Mouse (Mus musculus): Measurements from ENCODE around the gene Thap8. TPM values are rescaled to one million over a fixed set of nuclear protein-coding genes. Genes with fewer than 3 reads are reported as not detected.
"Not testable (repeated sequence)": the region's sequence is repeated elsewhere in the genome, so short reads cannot be mapped to it uniquely, and the experiment has no call there.

The Thap8 gene
- polyA plus RNA-seq (2016; fragmentation: Nextera tagmentation; extraction: Ambion mirVana), result 0.28 TPM in 1 of 2 replicates, not detected in the other

DNA sequence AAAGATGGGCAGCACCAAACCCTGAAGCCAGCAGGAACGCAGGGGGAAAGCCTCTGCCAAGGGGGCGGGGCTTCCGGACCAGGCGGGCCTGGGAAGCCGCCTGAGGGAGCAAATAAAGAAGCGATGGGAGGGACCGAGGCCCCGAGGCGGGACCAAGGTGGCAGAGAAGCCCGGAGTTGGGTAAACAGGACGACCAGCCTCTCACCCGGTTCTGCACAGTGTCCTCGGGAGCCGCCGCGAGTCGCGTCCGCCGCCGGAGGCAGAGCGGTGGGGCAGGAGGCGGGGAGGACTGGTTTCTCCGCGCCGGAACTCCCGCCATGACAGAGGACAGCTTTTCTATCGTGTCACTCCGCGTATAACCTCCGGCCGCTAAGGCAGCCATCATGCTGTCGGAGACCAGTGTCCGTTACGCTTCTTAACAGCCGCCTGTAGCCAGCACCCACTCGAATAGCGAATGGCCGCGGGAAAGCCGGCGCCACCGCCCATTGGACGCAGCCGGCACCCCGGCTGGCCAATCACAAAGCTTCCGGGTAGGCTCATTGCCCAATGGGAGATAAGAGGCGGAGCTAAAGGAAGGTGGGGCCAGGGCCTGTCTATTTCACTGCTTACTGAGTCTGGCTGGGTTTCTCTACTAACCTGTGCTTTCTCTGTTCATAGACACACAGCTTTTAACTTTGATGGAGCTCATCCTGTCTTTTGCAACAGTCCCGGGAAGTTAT lies at the start of gene Thap8, which contains the start of gene Wdr62:
TSS of gene Thap8 (plus strand) at position 144 of the 719 bp plus-strand sequence.
TSS of gene Wdr62 (minus strand) at position 469 of the 719 bp plus-strand sequence.
- H3K4me1 ChIP-seq, result peaks cover 40% of the 10 kb centered on the region
- peak; percentile 93 for ATAC-seq
- H3K9me3 ChIP-seq (replicated peaks), result no peaks in the 10 kb centered on the region
- peak within 1 kb of the TSS; percentile 94 for H3K4me2 ChIP-seq
- H3K9ac ChIP-seq, result peak within 1 kb of the TSS; percentile 81
- H3K36me3 ChIP-seq, result peaks cover 8% of the 10 kb centered on the region
- H3K27me3 ChIP-seq (replicated peaks), result no peaks in the 10 kb centered on the region
- peak within 1 kb of the TSS; percentile 97 for H3K27ac ChIP-seq
- peak within 1 kb of the TSS; percentile 84 for H3K4me3 ChIP-seq
- WGBS (ENCODE audit: insufficient replicate concordance), result under 1% methylated on average over 49 of the region's 49 CpGs

DNA sequence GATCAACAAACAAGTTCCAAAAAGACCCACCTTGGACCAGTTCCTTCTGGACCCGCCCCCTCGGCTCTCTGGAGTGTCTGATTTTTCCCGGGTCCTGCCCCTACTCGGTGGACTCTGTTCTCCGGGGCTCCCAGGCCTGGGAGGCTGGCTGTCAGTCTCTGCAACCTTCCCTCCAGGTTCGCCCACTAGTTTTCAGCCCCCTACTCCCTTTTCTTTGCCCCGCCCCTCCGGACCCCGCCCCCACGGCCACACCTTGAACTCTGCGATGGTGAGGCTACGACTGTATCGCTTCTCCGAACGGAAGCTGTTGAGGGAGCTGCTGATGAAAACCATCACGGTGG lies 48.6 kb upstream of the Thap8 start:
- no peak; the same call in 1 of the 2 replicates for ATAC-seq
- Histone ChIP-seq H3K9ac (peak overlapping the region; percentile 79), H3K27ac (peak overlapping the region; percentile 92), H3K9me3 (replicated peaks) (no peaks in the 10 kb centered on the region), H3K27me3 (replicated peaks) (no peaks in the 10 kb centered on the region), H3K4me3 (peak overlapping the region; percentile 81), H3K36me3 (peaks cover 40% of the 10 kb centered on the region), H3K4me1 (peaks cover 24% of the 10 kb centered on the region), H3K4me2 (peak overlapping the region; percentile 90)
- 1% methylated on average over 16 of the region's 16 CpGs for WGBS (ENCODE audit: insufficient replicate concordance)

GRCm38 (mm10) chr7:30231669-30232454 lies 48.0 kb upstream of the Thap8 start, which contains the start of the genes Polr2i and Tbcb:
Polr2i (plus strand) TSS chr7:30231948.
Tbcb (minus strand) TSS chr7:30232272.
- Histone ChIP-seq H3K27ac (peak within 1 kb of the TSS; percentile 92), H3K27me3 (replicated peaks) (no peaks in the 10 kb centered on the region), H3K4me3 (peak within 1 kb of the TSS; percentile 81), H3K36me3 (peaks cover 35% of the 10 kb centered on the region), H3K9ac (peak within 1 kb of the TSS; percentile 79), H3K4me1 (peaks cover 24% of the 10 kb centered on the region), H3K9me3 (replicated peaks) (no peaks in the 10 kb centered on the region), H3K4me2 (peak within 1 kb of the TSS; percentile 90)
- under 1% methylated on average over 67 of the region's 67 CpGs for WGBS (ENCODE audit: insufficient replicate concordance)
- ATAC-seq, result peak; percentile 92

DNA sequence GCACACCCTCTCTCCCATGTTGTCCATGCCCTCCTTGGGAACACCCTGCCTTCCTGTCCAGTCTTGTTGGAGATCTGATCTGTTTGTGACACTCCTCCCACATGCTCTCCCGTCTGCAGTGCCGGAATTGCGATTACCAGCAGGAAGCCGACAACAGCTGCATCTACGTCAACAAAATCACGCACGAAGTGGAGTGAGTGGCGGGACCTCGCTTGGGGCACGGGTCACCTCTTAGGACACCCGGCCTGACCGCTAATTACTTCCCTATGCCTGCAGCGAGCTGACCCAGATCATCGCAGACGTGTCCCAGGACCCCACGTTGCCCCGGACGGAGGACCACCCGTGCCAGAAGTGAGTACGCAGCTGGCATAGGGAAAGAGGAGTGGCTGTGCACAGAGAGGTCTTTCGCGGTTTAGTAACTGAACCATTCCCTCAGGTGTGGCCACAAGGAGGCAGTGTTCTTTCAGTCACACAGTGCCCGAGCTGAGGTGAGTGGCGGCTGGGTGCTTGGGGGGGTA lies 47.2 kb upstream of the Thap8 start:
- H3K4me2 ChIP-seq, result peak overlapping the region; percentile 90
- peak overlapping the region; percentile 79 for H3K9ac ChIP-seq
- H3K36me3 ChIP-seq, result peaks cover 26% of the 10 kb centered on the region
- H3K4me3 ChIP-seq, result peak overlapping the region; percentile 81
- peak overlapping the region; percentile 92 for H3K27ac ChIP-seq
- no peaks in the 10 kb centered on the region for H3K27me3 ChIP-seq (replicated peaks)
- peaks cover 24% of the 10 kb centered on the region for H3K4me1 ChIP-seq
- WGBS (ENCODE audit: insufficient replicate concordance), result 7% methylated on average over 24 of the region's 24 CpGs
- peak; percentile 24; the same call in 1 of the 2 replicates for ATAC-seq
- no peaks in the 10 kb centered on the region for H3K9me3 ChIP-seq (replicated peaks)

DNA sequence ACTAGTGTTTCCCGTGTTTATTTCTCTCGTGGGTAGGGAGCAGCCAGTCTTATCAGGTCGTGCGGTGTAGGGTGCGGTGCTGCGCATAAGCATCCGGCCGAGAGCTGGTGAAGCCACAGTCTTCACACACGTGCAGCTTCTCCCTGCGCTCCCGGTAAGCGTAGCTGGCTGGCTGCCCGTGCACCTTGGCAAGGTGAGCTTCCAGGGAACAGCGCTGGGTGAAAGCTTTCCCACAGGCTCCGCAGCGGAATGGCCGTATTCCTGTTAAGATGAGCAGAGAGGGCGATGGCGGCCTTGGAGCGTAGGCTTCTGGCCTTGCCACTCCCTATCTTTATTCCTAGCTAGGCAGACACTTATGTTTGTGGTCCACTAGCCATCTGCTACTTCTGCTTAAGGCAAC lies 46.5 kb upstream of the Thap8 start:
- 81% methylated on average over 20 of the region's 20 CpGs for WGBS (ENCODE audit: insufficient replicate concordance)
- peaks cover 24% of the 10 kb centered on the region for H3K36me3 ChIP-seq
- H3K9ac ChIP-seq, result peak overlapping the region; percentile 79; the same call in 1 of the 2 replicates
- peak overlapping the region; percentile 90 for H3K4me2 ChIP-seq
- ATAC-seq, result no peak
- no peaks in the 10 kb centered on the region for H3K27me3 ChIP-seq (replicated peaks)
- 0 out of 2 replicates have a peak overlapping the region, but pooled peaks have one; percentile 92 for H3K27ac ChIP-seq
- H3K4me3 ChIP-seq, result peak overlapping the region; percentile 81
- no peaks in the 10 kb centered on the region for H3K9me3 ChIP-seq (replicated peaks)
- H3K4me1 ChIP-seq, result peaks cover 24% of the 10 kb centered on the region

DNA sequence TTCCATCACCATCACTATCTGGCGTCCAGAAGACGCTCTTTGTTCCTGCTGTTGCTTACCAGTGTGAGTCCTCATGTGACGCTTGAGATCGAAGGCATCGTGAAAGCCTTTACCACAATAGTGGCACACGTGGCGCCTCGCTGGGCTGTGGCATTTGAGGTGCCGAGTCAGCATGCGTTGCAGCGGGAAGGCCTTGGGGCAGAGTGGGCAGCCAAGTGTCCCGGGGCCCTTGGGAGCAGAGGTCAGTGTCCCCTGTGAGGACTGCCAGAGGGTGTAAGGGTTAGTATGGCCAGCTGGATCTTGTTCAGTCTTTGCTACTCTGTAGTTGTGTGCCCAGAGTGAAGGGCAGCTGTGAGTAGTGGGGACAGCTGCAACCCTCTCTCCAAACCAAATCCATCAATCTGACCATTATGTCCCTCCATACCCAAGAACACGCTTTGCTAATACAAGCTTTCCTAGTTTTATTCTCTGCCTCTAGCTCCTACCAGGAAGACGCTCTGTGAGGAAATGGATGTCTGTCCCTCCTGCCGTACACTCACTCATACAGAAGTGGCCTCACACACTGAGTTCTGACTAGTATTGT lies 45.5 kb upstream of the Thap8 start:
- H3K4me1 ChIP-seq, result peaks cover 24% of the 10 kb centered on the region
- WGBS (ENCODE audit: insufficient replicate concordance), result 87% methylated on average over 15 of the region's 15 CpGs
- H3K27me3 ChIP-seq (replicated peaks), result no peaks in the 10 kb centered on the region
- H3K4me3 ChIP-seq, result no peak overlapping the region
- H3K9me3 ChIP-seq (replicated peaks), result no peaks in the 10 kb centered on the region
- no peak overlapping the region for H3K9ac ChIP-seq
- peaks cover 21% of the 10 kb centered on the region for H3K36me3 ChIP-seq
- no peak overlapping the region for H3K4me2 ChIP-seq
- no peak for ATAC-seq
- no peak overlapping the region for H3K27ac ChIP-seq

GRCm38 (mm10) chr7:30235091-30235490 lies 44.8 kb upstream of the Thap8 start:
- ATAC-seq, result no peak
- peaks cover 28% of the 10 kb centered on the region for H3K36me3 ChIP-seq
- H3K4me1 ChIP-seq, result peaks cover 24% of the 10 kb centered on the region
- no peak overlapping the region for H3K4me2 ChIP-seq
- no peak overlapping the region for H3K27ac ChIP-seq
- no peak overlapping the region for H3K4me3 ChIP-seq
- H3K9ac ChIP-seq, result no peak overlapping the region
- no peaks in the 10 kb centered on the region for H3K9me3 ChIP-seq (replicated peaks)
- no peaks in the 10 kb centered on the region for H3K27me3 ChIP-seq (replicated peaks)
- WGBS (ENCODE audit: insufficient replicate concordance), result 85% methylated on average over 8 of the region's 8 CpGs

DNA sequence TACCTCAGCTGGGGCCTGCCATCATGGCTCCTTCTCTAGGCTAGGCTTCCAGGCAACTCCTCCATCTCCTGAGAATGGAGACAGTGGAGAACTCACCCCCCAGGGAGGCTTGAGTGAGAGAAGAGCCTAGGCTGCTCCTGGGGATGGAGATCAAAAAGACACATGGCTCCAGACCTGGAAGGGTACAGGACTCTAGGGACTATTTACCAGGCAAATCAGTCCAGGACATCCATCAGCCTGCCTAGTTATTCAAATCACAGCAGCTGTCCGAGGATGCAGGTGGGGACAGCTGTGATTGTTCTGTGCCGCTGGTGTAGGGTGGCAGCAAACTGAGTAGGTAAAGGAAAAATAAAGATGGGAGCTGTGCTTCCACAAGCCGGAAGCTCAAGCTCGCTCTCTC lies 44.3 kb upstream of the Thap8 start, which contains the start of gene Ovol3:
TSS of gene Ovol3 (minus strand) at position 101 of the 400 bp plus-strand sequence.
- no peak within 1 kb of the TSS for H3K4me2 ChIP-seq
- H3K4me3 ChIP-seq, result no peak within 1 kb of the TSS
- H3K27ac ChIP-seq, result no peak within 1 kb of the TSS
- H3K36me3 ChIP-seq, result peaks cover 34% of the 10 kb centered on the region
- no peaks in the 10 kb centered on the region for H3K27me3 ChIP-seq (replicated peaks)
- ATAC-seq, result no peak
- 80% methylated on average over 4 of the region's 4 CpGs for whole genome bisulfite sequencing (ENCODE audit: insufficient replicate concordance)
- H3K4me1 ChIP-seq, result peaks cover 21% of the 10 kb centered on the region
- H3K9ac ChIP-seq, result no peak within 1 kb of the TSS
- H3K9me3 ChIP-seq (replicated peaks), result no peaks in the 10 kb centered on the region

GRCm38 (mm10) chr7:30237374-30237773 lies 42.5 kb upstream of the Thap8 start:
- 69% methylated on average over 3 of the region's 3 CpGs for WGBS (ENCODE audit: insufficient replicate concordance)
- not testable (repeated sequence) for ATAC-seq; H3K27me3 ChIP-seq (replicated peaks); H3K4me2 ChIP-seq; H3K27ac ChIP-seq; H3K9ac ChIP-seq; H3K9me3 ChIP-seq (replicated peaks); H3K4me3 ChIP-seq
- Histone ChIP-seq H3K36me3 (peaks cover 51% of the 10 kb centered on the region), H3K4me1 (peaks cover 13% of the 10 kb centered on the region)

DNA sequence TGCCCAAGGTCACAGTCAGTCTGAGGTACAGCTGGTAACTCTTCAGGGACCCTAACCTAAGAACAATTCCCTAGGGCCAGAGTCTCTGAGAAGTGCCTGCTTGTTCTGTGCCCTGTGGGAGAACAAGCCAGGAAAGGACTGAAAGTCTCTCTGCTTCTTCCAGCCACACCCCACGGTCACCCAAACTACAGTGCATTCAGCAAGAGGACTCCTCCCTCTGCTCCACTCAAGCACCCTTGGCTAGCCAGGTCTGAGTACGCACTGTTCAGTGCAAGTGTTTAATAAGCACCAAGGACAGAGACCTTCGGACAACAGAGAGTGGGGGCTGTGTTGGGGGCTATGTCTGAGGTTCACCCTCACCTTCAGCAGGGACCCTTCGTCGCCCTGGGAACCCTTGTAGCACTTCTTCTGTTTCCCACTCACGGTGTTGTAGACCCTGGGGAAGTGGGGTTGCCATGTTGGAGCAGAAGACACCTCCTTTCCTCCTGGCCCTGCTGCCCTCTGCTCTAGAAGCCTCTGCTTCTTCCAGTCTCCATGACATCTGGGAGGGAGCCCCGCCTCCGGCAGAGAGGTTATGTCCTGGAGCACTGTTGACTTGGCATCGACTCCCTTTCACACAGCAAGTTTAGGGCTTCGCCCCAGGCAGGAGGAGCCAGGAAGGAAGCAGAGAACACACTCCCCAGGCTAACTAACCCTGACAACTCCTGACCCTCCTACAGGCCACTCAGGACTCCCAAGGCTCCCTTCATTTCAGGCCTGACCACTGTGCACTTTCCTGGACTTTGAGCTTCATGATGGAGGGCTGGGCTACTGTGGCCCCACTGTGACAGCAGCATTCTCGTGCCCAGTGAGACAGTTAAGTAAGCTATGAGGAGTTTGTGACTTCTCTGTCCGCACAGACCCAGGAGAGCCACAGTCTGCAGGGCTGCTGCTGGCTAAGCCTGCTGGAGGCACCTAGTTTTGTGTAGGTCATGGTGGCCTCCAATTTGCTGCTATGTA lies 27.6 kb upstream of the Thap8 start:
- Histone ChIP-seq H3K4me3 (no peak overlapping the region), H3K27me3 (replicated peaks) (no peaks in the 10 kb centered on the region), H3K9ac (no peak overlapping the region), H3K9me3 (replicated peaks) (no peaks in the 10 kb centered on the region), H3K27ac (no peak overlapping the region), H3K36me3 (peaks cover 91% of the 10 kb centered on the region), H3K4me1 (no peaks in the 10 kb centered on the region), H3K4me2 (no peak overlapping the region)
- WGBS (ENCODE audit: insufficient replicate concordance), result 80% methylated on average over 12 of the region's 12 CpGs
- no peak; the same call in 1 of the 2 replicates for ATAC-seq

GRCm38 (mm10) chr7:30265041-30265440 lies 14.9 kb upstream of the Thap8 start:
- 56% methylated on average over 2 of the region's 2 CpGs for WGBS (ENCODE audit: insufficient replicate concordance)
- no peak overlapping the region for H3K9ac ChIP-seq
- H3K36me3 ChIP-seq, result peaks cover 92% of the 10 kb centered on the region
- H3K4me2 ChIP-seq, result no peak overlapping the region
- H3K4me1 ChIP-seq, result no peaks in the 10 kb centered on the region
- ATAC-seq, result no peak
- no peak overlapping the region for H3K4me3 ChIP-seq
- H3K27ac ChIP-seq, result no peak overlapping the region
- H3K27me3 ChIP-seq (replicated peaks), result no peaks in the 10 kb centered on the region
- no peaks in the 10 kb centered on the region for H3K9me3 ChIP-seq (replicated peaks)

Data from liver, embryonic 12.5 days (tissue).